Mouse (Mus musculus) embryonic fibroblast, embryonic 13.5 days (primary cell): Measurements from ENCODE around the gene Mier2.

ENCODE experiments used
- CTCF ChIP-seq: IDR thresholded peaks from 2 replicates; pipeline ENCODE4 v1.5.1; 2011; ENCODE audit warnings: mild to moderate bottlenecking, control low read depth, low read length, moderate library complexity, borderline replicate concordance; ENCODE audit not compliant: insufficient read depth
- POLR2A ChIP-seq: IDR thresholded peaks from 2 replicates; pipeline ENCODE4 v1.6.1; 2011; ENCODE audit warnings: low read depth, mild to moderate bottlenecking, control low read depth, low read length, moderate library complexity

GRCm38 (mm10) chr10:79553691-79554090 is 1.3 kb downstream of the Mier2 start:
- TF ChIP-seq CTCF, result no peak
- no peak for TF ChIP-seq POLR2A
